Mouse (Mus musculus): Measurements from ENCODE around the gene Exoc6b.

DNA sequence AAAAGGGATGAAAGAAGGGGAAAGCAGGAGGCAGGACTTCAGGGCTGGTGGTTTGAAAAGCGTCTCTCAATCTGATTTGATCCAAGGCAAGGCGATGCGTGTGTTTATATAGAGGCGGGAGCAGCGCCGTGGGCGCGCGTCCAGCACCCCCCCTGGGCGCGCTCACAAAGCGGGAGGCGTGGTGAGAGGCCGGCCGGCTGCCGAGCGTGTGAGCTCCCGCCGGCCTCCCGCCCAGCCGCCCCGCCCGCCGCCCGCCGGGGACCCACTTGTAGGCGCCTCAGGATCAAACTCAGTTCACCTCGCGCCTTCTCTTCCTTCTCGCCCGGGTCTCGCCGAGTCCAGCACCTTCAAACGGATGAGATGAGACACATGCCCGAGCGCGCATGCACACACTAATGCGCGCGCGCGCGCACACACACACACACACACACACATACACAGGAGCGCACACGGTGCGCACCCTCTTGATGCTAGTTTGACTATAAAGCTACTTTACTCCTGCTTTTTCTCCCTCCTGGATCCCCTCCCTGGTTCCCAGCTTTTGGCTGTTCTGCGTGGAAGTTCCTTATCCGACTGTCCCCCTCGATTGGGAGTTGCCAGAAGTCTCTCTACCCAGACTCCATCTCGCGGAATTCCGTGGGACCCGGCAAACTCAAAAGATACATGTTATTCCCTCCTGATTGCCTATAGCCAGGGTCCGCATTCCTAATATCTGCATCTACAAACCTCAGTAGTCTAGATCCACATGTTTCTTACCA, 480.2 kb downstream of the Exoc6b start:
- TF ChIP-seq CTCF (IDR thresholded peaks at IDR 0.05) (no peak), POLR2A (IDR thresholded peaks at IDR 0.05; ENCODE audit: insufficient read depth, low read depth, low read length) (peak; percentile 68)

Measured in heart, adult 2 months (tissue).